Mouse (Mus musculus) embryonic facial prominence, embryonic 10.5 days (tissue): ENCODE data around the gene Hcar1. TPM values are rescaled to one million over a fixed set of nuclear protein-coding genes. Genes with fewer than 3 reads are reported as not detected.

Experiments
- DNase-seq: peaks from one replicate; pipeline ENCODE4 v3.0.0-alpha.2; 2017; ENCODE audit warnings: low spot score
- H3K27ac ChIP-seq: fragments of 300-500 bp; sonication (generic); replicated peaks from 2 replicates; pipeline ENCODE4 v1.5.1; 2016; ENCODE audit warnings: mild to moderate bottlenecking
- H3K27me3 ChIP-seq: fragments of 300-500 bp; sonication (generic); replicated peaks from 2 replicates; pipeline ENCODE4 v1.6.1; 2016; ENCODE audit warnings: low read depth, mild to moderate bottlenecking; ENCODE audit not compliant: poor library complexity, severe bottlenecking
- H3K36me3 ChIP-seq: fragments of 300-500 bp; sonication (generic); replicated peaks from 2 replicates; pipeline ENCODE4 v1.6.1; 2016; ENCODE audit warnings: mild to moderate bottlenecking, moderate library complexity
- H3K4me1 ChIP-seq: fragments of 300-500 bp; sonication (generic); 2 replicates; pipeline ENCODE4 v1.6.1; 2016
- H3K4me3 ChIP-seq: fragments of 300-500 bp; sonication (generic); 2 replicates; pipeline ENCODE4 v1.5.1; 2016; ENCODE audit warnings: mild to moderate bottlenecking, moderate library complexity
- H3K9me3 ChIP-seq: fragments of 300-500 bp; sonication (generic); 2 replicates; pipeline ENCODE4 v1.6.1; 2016; ENCODE audit warnings: mild to moderate bottlenecking
- WGBS: fragments of 180-500 bp; shearing (Covaris S2); methylation state at CpG from one replicate; pipeline ENCODE4 v1.1.7; 2016; 5-methylcytosine and 5-hydroxymethylcytosine counted together
- polyA plus RNA-seq: library from polyadenylated mRNA; unstranded; fragments of >200 nt; fragmentation: Nextera tagmentation; extraction: Ambion mirVana; gene quantifications from 2 replicates; pipeline ENCODE4 v1.2.1, GENCODE M21; 2016

The Hcar1 gene
- polyA plus RNA-seq, 1 experiment from 2014 or later = 0.09 TPM

DNA sequence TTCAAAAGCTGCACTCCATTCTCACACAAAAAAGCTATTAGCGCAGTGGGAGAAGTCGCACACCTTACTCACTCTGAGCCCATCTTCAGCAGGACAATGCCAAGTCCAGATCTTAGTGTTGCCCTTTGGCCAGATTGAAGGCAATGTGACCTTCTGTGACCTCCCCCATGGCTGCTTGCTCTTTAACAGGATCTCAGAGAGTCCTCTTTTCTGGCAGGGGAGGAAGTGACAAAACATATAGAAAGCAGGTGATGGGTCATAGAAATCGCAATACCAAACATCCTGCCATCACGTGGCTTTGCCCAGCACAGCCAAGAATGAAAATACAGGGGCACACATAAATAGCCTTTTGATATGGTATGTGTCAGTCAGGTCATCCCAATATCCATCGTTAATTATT, 11.2 kb upstream of the Hcar1 start:
- H3K9me3 ChIP-seq = no peaks in the 10 kb centered on the region
- H3K4me3 ChIP-seq = no peak overlapping the region
- H3K36me3 ChIP-seq = no peaks in the 10 kb centered on the region
- no peak for DNase-seq
- no peak overlapping the region for H3K27ac ChIP-seq
- H3K27me3 ChIP-seq = no peaks in the 10 kb centered on the region
- no peaks in the 10 kb centered on the region for H3K4me1 ChIP-seq
- 82% methylated on average over 5 of the region's 5 CpGs for WGBS

DNA sequence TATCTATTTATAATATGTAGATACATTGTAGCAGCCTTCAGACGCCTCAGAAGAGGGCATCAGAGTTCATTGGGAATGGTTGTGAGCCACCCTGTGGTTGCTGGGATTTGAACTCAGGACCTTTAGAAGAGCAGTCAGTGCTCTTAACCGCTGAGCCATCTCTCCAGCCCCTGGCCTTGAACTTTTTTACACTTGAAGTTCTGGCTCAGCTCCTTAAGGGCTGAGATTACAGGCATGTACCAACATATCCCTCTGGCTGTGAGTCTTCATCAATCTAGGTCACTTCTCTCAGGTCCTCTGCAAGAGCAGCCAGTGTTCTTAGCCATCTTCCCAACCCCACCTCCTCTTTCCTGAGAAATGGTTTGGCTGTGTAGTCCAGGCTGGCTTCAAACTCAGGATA, 10.5 kb upstream of the Hcar1 start:
- H3K36me3 ChIP-seq = no peaks in the 10 kb centered on the region
- no peaks in the 10 kb centered on the region for H3K9me3 ChIP-seq
- DNase-seq = no peak
- no peaks in the 10 kb centered on the region for H3K27me3 ChIP-seq
- no peaks in the 10 kb centered on the region for H3K4me1 ChIP-seq
- no peak overlapping the region for H3K27ac ChIP-seq
- H3K4me3 ChIP-seq = no peak overlapping the region
- WGBS = 66% methylated on average over 2 of the region's 2 CpGs

DNA sequence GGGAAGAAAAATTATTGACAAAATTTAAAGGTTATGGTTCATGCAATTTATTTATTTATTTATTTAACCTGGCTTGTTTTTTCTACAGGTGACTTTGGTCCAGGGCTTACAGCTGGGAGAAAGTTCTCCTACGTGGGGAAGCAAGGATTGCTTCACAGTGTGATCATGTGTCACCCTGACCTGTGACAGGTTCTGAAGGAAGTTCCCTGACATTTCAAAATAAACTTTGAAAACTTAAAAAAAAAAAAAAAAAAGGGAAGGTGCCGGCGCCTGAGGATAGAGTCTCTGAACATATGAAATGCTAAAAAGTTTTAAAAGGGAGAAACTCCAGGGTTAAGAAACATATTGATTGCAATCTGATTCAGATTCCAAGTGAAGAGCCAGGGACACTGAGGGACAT, 6.5 kb upstream of the Hcar1 start:
- no peaks in the 10 kb centered on the region for H3K36me3 ChIP-seq
- WGBS = 77% methylated on average over 3 of the region's 3 CpGs
- H3K27ac ChIP-seq = no peak overlapping the region
- no peak for DNase-seq
- H3K9me3 ChIP-seq = no peaks in the 10 kb centered on the region
- H3K4me1 ChIP-seq = no peaks in the 10 kb centered on the region
- no peaks in the 10 kb centered on the region for H3K27me3 ChIP-seq
- no peak overlapping the region for H3K4me3 ChIP-seq

DNA sequence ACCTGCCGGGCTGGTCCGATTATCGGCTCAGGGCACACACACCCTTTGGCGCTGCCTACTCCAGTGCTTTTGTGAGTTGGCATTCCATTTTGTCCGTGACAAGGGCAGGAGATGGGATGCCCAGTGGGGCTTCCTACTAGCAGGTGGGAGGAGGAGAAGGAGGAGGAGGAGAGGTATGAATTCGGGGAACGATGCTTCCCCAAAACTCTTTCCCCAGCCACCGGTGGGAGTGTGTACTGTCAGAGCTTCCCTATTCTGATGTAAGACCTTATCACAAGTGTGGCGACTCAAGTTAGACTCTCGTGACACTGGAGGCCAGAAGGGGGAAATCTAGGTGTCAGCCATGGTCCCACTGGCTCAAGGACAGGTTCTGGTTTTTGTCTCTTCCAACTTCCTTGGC, 4.5 kb upstream of the Hcar1 start:
- Histone ChIP-seq H3K27me3 (no peaks in the 10 kb centered on the region), H3K36me3 (no peaks in the 10 kb centered on the region), H3K27ac (no peak overlapping the region), H3K4me1 (peaks cover 9% of the 10 kb centered on the region), H3K9me3 (no peaks in the 10 kb centered on the region), H3K4me3 (no peak overlapping the region)
- DNase-seq = no peak
- WGBS = 83% methylated on average over 10 of the region's 10 CpGs

DNA sequence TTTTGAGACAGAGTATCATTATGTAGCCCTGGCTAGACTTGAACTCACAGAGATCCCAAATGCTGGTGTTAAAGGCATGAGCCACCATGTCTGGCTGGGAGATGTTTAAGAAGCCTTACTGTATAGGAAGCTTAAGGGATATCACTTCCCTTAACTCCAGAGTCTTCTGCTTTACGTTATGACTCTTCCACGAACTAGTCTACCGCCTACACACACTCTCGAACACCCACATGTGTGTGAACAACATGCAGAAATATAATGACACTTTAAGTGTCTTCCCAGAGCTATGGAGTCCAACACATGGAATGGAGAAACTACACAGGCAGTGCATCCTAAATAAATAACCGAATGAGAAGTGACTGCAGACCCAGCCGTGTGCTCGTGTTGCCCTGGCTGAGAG, 4.1 kb upstream of the Hcar1 start:
- no peak overlapping the region for H3K4me3 ChIP-seq
- H3K9me3 ChIP-seq = no peaks in the 10 kb centered on the region
- H3K36me3 ChIP-seq = no peaks in the 10 kb centered on the region
- no peak overlapping the region for H3K27ac ChIP-seq
- 83% methylated on average over 7 of the region's 7 CpGs for WGBS
- peaks cover 10% of the 10 kb centered on the region for H3K4me1 ChIP-seq
- no peak for DNase-seq
- H3K27me3 ChIP-seq = no peaks in the 10 kb centered on the region

DNA sequence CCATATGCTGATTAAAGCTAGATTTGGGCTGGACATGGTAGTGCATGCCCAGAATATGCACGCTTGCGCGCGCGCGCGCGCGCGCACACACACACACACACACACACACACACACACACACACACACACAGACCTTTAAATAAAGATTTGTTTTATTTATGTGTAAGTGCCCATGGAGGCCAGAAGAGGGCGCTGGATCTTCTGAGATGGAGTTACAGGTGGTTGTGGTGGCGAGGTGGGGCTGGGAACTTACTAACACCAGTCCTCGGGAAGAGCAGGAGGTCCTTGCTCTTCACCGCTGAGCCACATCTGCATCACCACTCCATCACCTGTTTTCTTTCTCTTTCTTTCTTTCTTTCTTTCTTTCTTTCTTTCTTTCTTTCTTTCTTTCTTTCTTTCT, 958 bp upstream of the Hcar1 start:
- Histone ChIP-seq H3K4me1 (peaks cover 17% of the 10 kb centered on the region), H3K27me3 (no peaks in the 10 kb centered on the region), H3K4me3 (no peak overlapping the region), H3K9me3 (no peaks in the 10 kb centered on the region), H3K36me3 (no peaks in the 10 kb centered on the region), H3K27ac (no peak overlapping the region)
- DNase-seq = no peak
- 82% methylated on average over 14 of the region's 14 CpGs for WGBS

DNA sequence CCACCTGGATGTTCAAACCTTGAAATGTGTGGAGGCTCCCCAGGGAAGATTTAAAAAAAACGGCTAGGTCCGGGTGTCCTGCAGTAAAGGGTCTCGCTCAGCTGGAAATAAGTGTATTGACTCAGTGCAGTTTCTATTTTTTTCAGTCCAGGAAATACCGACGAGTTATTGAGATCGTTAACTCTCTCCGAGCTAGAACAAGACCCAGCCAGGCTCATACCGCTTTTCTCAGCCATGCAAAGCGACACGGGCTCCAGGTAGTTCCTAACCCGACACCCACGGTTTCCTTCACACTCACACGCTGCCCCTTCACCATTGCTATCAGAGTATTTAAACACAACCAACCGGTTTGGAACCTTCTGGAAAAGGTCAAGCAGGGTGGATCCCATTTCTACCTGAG, 1.8 kb downstream of the Hcar1 start:
- H3K4me3 ChIP-seq = no peak overlapping the region
- no peaks in the 10 kb centered on the region for H3K27me3 ChIP-seq
- WGBS = 74% methylated on average over 14 of the region's 14 CpGs
- no peak overlapping the region for H3K27ac ChIP-seq
- H3K9me3 ChIP-seq = no peaks in the 10 kb centered on the region
- no peaks in the 10 kb centered on the region for H3K36me3 ChIP-seq
- H3K4me1 ChIP-seq = peaks cover 17% of the 10 kb centered on the region
- no peak for DNase-seq

DNA sequence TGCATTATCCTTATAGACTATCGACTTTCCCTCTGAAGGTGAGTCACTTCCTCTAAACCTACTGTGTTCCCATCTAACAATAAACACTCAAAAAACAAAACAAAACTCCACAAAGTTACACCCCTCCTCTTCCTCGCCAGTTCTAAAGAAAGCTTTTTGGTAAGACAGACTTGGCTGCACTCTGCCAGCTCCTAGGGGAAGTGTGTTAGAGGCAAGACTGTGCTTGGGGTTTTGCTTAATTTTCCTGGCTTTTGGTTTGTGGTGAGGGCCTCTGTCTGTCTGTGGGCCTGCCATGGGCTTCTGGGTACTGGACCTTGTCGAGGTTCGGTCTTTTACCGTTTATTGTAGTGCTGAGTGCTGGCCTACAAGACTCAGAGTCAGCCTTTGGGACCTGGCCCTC, 5.6 kb downstream of the Hcar1 start:
- H3K27ac ChIP-seq = no peak overlapping the region
- no peaks in the 10 kb centered on the region for H3K36me3 ChIP-seq
- no peak overlapping the region for H3K4me3 ChIP-seq
- no peaks in the 10 kb centered on the region for H3K9me3 ChIP-seq
- 0 out of 2 replicates have a peak, but pooled peaks cover 7% of the 10 kb centered on the region for H3K4me1 ChIP-seq
- 92% methylated on average over 5 of the region's 5 CpGs for WGBS
- no peaks in the 10 kb centered on the region for H3K27me3 ChIP-seq
- DNase-seq = no peak

DNA sequence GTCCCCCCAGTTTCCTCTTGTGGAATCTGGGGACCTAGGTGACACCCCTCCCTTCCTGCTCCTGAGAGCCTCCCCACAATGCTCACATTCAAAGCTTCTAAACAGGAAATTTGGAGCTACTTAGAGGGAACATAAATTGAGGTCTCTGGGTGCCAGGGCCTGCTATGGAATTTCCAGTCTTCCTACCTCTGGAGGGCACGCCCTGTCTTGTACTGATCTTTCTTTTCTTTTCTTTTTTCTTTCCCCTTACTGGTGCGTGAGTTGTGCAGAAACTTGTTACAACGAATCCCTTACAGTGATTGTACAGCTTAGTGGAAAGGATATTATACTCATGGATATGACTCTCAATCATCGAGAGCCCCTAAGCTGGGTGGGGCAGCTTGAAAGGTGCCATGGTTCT, 10.2 kb downstream of the Hcar1 start:
- no peak for DNase-seq
- Histone ChIP-seq H3K36me3 (no peaks in the 10 kb centered on the region), H3K4me3 (no peak overlapping the region), H3K27me3 (no peaks in the 10 kb centered on the region), H3K9me3 (no peaks in the 10 kb centered on the region), H3K27ac (no peak overlapping the region), H3K4me1 (no peaks in the 10 kb centered on the region)
- WGBS = 81% methylated on average over 4 of the region's 4 CpGs

DNA sequence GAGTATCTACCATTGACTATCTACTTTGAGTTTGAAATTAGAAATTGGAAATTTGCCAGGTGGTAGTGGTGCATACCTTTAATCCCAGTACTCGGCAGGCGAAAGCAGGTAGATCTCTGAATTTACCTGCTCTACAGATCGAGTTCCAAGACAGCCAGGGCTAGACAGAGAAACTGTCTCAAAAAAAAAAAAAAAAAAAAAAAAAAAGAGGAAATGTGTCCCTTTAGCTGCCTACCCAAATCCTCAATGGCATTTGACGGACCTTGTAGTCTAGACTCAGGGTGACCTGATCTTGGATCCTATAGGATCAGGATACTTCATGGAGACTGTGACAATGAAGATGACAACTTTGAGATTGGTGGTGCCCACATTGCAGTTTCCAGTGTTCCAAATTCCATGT, 13.4 kb downstream of the Hcar1 start:
- no peak for DNase-seq
- H3K9me3 ChIP-seq = no peaks in the 10 kb centered on the region
- no peak overlapping the region for H3K4me3 ChIP-seq
- H3K4me1 ChIP-seq = 0 out of 2 replicates have a peak, but pooled peaks cover 2% of the 10 kb centered on the region
- H3K36me3 ChIP-seq = no peaks in the 10 kb centered on the region
- WGBS = 92% methylated on average over 4 of the region's 4 CpGs
- H3K27ac ChIP-seq = no peak overlapping the region
- no peaks in the 10 kb centered on the region for H3K27me3 ChIP-seq

DNA sequence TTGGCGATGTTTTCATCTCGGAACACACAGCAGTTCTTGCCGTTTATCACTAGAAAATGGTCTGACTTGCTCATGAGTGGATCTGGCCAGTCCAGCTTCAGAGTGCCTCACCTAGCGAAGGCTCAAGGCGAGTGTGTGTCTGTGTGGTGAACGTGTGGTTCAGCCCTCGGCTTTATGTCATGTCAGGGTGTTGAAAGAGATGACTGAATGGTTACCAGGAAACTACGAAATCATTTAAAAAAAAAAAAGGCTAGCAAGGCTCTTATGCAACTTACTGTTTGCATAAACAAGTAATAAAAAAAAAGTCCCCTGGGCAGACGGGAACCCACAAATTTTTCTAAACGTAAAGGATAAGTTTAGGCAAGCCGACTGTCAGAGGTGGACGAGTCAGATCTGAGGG, 14.5 kb downstream of the Hcar1 start, which contains the start of gene Hcar2:
Gene Hcar2 (minus strand): TSS at position 135 of the 400 bp plus-strand sequence.
- no peak within 1 kb of the TSS for H3K4me3 ChIP-seq
- no peaks in the 10 kb centered on the region for H3K9me3 ChIP-seq
- WGBS = 90% methylated on average over 12 of the region's 12 CpGs
- H3K27me3 ChIP-seq = no peaks in the 10 kb centered on the region
- H3K4me1 ChIP-seq = peaks cover 7% of the 10 kb centered on the region; the same call in 1 of the 2 replicates
- no peaks in the 10 kb centered on the region for H3K36me3 ChIP-seq
- DNase-seq = no peak
- H3K27ac ChIP-seq = no peak within 1 kb of the TSS

DNA sequence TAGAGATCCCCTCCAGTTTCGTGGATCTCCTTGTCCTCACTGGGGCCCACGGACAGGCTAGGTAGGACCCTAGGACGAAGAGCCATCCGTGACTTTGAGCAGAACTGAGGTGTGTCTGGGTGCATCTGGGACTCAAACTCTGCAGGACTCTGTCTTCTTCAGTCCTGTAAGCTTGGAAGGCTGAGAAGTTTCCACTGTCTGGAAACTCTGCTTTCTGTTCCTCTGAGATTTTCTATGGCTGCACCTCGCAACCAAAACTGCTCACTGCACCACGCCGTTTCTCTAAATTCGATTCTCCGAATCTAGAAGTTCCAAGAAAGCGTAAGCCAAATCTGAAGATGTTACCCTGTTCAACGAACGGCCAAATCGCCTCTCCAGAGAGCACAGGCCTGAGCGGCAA, 15.9 kb downstream of the Hcar1 start:
- DNase-seq = no peak
- peaks cover 20% of the 10 kb centered on the region for H3K4me1 ChIP-seq
- no peak overlapping the region for H3K27ac ChIP-seq
- no peaks in the 10 kb centered on the region for H3K9me3 ChIP-seq
- H3K27me3 ChIP-seq = no peaks in the 10 kb centered on the region
- H3K4me3 ChIP-seq = no peak overlapping the region
- H3K36me3 ChIP-seq = no peaks in the 10 kb centered on the region
- WGBS = 92% methylated on average over 14 of the region's 14 CpGs

DNA sequence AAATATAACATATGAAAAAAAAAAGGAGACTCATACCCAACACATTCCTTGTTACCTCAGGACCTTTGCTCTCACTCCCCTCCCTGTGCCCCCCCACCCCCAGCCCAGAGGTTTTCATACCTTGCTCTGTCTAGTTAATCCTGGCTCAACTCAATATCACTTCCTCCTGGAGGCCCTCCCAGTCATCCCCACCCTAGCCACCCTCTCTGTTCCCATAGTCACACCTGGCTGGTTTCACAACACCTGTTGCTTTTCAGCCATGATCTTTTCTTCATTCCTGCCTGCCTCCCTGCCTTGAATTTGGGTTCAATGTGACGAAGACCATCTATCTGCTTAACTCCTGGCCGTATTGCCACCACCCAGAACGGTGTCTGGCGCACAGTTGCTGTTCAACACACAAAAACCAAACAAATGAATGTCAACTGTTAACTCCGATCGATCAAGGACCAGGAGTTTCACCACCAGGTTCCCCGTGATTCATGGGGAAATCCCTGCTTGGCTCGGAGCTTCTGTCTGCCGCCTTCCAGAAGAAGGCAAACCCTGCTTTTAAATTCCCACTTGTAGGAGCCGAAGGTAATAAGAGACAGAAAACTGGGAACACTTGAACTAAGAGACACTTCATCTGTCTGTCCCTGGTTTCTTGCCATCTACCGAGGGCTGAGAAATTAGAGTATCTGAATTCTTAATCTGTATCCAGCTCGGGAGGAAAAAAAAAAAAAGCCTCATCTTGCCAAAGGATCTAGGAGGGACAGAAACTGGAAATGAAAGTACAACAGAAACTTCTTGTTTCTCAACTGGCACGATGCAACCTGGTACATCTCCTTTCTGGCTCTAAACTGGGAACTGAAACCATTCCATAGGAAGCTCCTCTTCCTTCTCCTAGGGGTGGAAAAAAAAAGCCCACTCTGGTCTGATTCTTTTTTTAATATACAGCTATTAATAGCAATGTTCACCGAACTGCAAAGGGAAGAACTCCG, 17.2 kb downstream of the Hcar1 start:
- WGBS = 89% methylated on average over 15 of the region's 15 CpGs

More for the DNA sequence above, 17.2 kb downstream of the Hcar1 start:
- Histone ChIP-seq H3K4me1 (peaks cover 22% of the 10 kb centered on the region), H3K4me3 (no peak overlapping the region), H3K36me3 (no peaks in the 10 kb centered on the region), H3K27ac (no peak overlapping the region), H3K9me3 (no peaks in the 10 kb centered on the region), H3K27me3 (no peaks in the 10 kb centered on the region)
- DNase-seq = no peak
